Mouse (Mus musculus): Measurements from ENCODE around the gene Steap3.

- TF ChIP-seq CTCF (IDR thresholded peaks at IDR 0.05; ENCODE audit: low read depth, low read length) (no peak), POLR2A (IDR thresholded peaks at IDR 0.05; ENCODE audit: extremely low read depth, insufficient read depth, low read length) (no peak)
Observed at GRCm38 (mm10) chr1:120198942-120199341, 73.6 kb downstream of the Steap3 start.

Data from liver, adult 2 months (tissue).